Mouse (Mus musculus) CH12.LX (cell line): ENCODE results near the gene Zscan25. TPM values are rescaled to one million over a fixed set of nuclear protein-coding genes. Genes with fewer than 3 reads are reported as not detected.

ENCODE experiments used
- DNase-seq: peaks from one replicate; pipeline ENCODE4 v3.0.0-alpha.2; 2013; ENCODE audit errors: extremely low read depth
- H3K27ac ChIP-seq: 2 replicates; pipeline ENCODE4 v1.5.1; 2012; ENCODE audit warnings: low read depth, mild to moderate bottlenecking, control low read depth, moderate library complexity; ENCODE audit not compliant: insufficient read depth
- H3K27me3 ChIP-seq: replicated peaks from 2 replicates; pipeline ENCODE3; 2012; ENCODE audit warnings: inconsistent platforms
- H3K36me3 ChIP-seq, 2 experiments: replicated peaks in 1 of 2; 2 replicates each; pipeline versions ENCODE3 to v1.6.1; 2012; ENCODE audit warnings: inconsistent platforms in 1 of 2, low read length in 1 of 2, mild to moderate bottlenecking in 1 of 2, mixed read lengths in 1 of 2, moderate library complexity in 1 of 2; ENCODE audit not compliant: control insufficient read depth in 1 of 2, insufficient read depth in 1 of 2
- H3K4me1 ChIP-seq, 2 experiments: 2 replicates each; pipeline ENCODE4 v1.6.1; 2012; ENCODE audit warnings: inconsistent platforms in 1 of 2, moderate library complexity in 1 of 2; ENCODE audit not compliant: insufficient read depth in 2 of 2, control insufficient read depth in 1 of 2
- H3K4me2 ChIP-seq: 2 replicates; pipeline ENCODE4 v1.6.1; 2012; ENCODE audit warnings: low read depth, mild to moderate bottlenecking, control low read depth; ENCODE audit not compliant: poor library complexity, insufficient read depth, severe bottlenecking
- H3K4me3 ChIP-seq, 3 experiments: fragments of 150-350 bp in 1 of 3; sonication (generic) in 1 of 3; replicated peaks in 1 of 3; 2 replicates each; pipeline versions ENCODE3 to v1.5.1; 2011 to 2012; ENCODE audit warnings: low read depth in 2 of 3, low read length in 2 of 3, mild to moderate bottlenecking in 2 of 3, moderate library complexity in 2 of 3, control low read depth in 1 of 3, improper control_type of control experiment in 1 of 3, inconsistent platforms in 1 of 3, mixed read lengths in 1 of 3; ENCODE audit not compliant: poor library complexity in 1 of 3
- H3K79me2 ChIP-seq: replicated peaks from 2 replicates; pipeline ENCODE4 v1.6.1; 2012; ENCODE audit warnings: mild to moderate bottlenecking, moderate library complexity; ENCODE audit not compliant: control insufficient read depth, poor library complexity, insufficient read depth, severe bottlenecking; ENCODE audit errors: extremely low read depth
- H3K9ac ChIP-seq: 2 replicates; pipeline ENCODE4 v1.6.1; 2012; ENCODE audit warnings: low read depth, mild to moderate bottlenecking, control low read depth, moderate library complexity; ENCODE audit not compliant: insufficient read depth
- H3K9me3 ChIP-seq: replicated peaks from 2 replicates; pipeline ENCODE3; 2012; ENCODE audit warnings: low read length, inconsistent platforms, mixed read lengths
- BHLHE40 ChIP-seq: IDR thresholded peaks from 2 replicates; pipeline ENCODE4 v1.6.1; 2011; ENCODE audit warnings: mild to moderate bottlenecking, low read depth, low read length, improper control_type of control experiment
- CHD1 ChIP-seq: IDR thresholded peaks from 2 replicates; pipeline ENCODE4 v1.6.1; 2012; ENCODE audit warnings: low read depth, low read length, improper control_type of control experiment, inconsistent platforms
- CHD2 ChIP-seq: IDR thresholded peaks from 2 replicates; pipeline ENCODE4 v1.6.1; 2011; ENCODE audit warnings: low read length, improper control_type of control experiment
- CTCF ChIP-seq, 2 experiments: IDR thresholded peaks in 1 of 2; conservative IDR thresholded peaks in 1 of 2; 2 replicates each; pipeline ENCODE4 v1.5.1; 2011 to 2012; ENCODE audit warnings: low read depth in 2 of 2, low read length in 2 of 2, improper control_type of control experiment in 1 of 2, inconsistent platforms in 1 of 2, mild to moderate bottlenecking in 1 of 2, moderate library complexity in 1 of 2
- E2F4 ChIP-seq: IDR thresholded peaks from 2 replicates; pipeline ENCODE4 v1.6.1; 2011; ENCODE audit warnings: low read depth, low read length, improper control_type of control experiment; ENCODE audit not compliant: insufficient replicate concordance
- ELF1 ChIP-seq: IDR thresholded peaks from 2 replicates; pipeline ENCODE4 v1.6.1; 2014; ENCODE audit warnings: low read depth, mild to moderate bottlenecking, inconsistent platforms, low read length, improper control_type of control experiment
- EP300 ChIP-seq: IDR thresholded peaks from 2 replicates; pipeline ENCODE4 v1.6.1; 2011; ENCODE audit warnings: low read length, improper control_type of control experiment
- ETS1 ChIP-seq: conservative IDR thresholded peaks from 2 replicates; pipeline ENCODE4 v1.6.1; 2012; ENCODE audit warnings: low read depth, mild to moderate bottlenecking, inconsistent platforms, low read length, improper control_type of control experiment, moderate library complexity
- GABPA ChIP-seq: IDR thresholded peaks from 2 replicates; pipeline ENCODE4 v1.6.1; 2012; ENCODE audit warnings: low read depth, low read length, improper control_type of control experiment, inconsistent platforms; ENCODE audit not compliant: insufficient replicate concordance
- HCFC1 ChIP-seq: IDR thresholded peaks from 2 replicates; pipeline ENCODE4 v1.6.1; 2012; ENCODE audit warnings: low read depth, mild to moderate bottlenecking, inconsistent platforms, low read length, improper control_type of control experiment
- IRF4 ChIP-seq: IDR thresholded peaks from 2 replicates; pipeline ENCODE4 v1.6.1; 2014; ENCODE audit warnings: low read depth, mild to moderate bottlenecking, inconsistent platforms, low read length, improper control_type of control experiment
- JUN ChIP-seq: IDR thresholded peaks from 2 replicates; pipeline ENCODE4 v1.6.1; 2011; ENCODE audit warnings: low read depth, mild to moderate bottlenecking, low read length, improper control_type of control experiment, moderate library complexity; ENCODE audit not compliant: insufficient read depth
- JUND ChIP-seq: conservative IDR thresholded peaks from 2 replicates; pipeline ENCODE4 v1.6.1; 2011; ENCODE audit warnings: low read depth, low read length, improper control_type of control experiment
- KAT2A ChIP-seq: IDR thresholded peaks from 2 replicates; pipeline ENCODE4 v1.6.1; 2012; ENCODE audit warnings: low read length, improper control_type of control experiment, inconsistent platforms; ENCODE audit not compliant: insufficient replicate concordance
- MAFK ChIP-seq: IDR thresholded peaks from 2 replicates; pipeline ENCODE4 v1.6.1; 2011; ENCODE audit warnings: low read length, improper control_type of control experiment; ENCODE audit not compliant: insufficient replicate concordance
- MAX ChIP-seq: IDR thresholded peaks from 2 replicates; pipeline ENCODE4 v1.6.1; 2011; ENCODE audit warnings: low read length, improper control_type of control experiment
- MAZ ChIP-seq: IDR thresholded peaks from 2 replicates; pipeline ENCODE4 v1.6.1; 2012; ENCODE audit warnings: low read depth, mild to moderate bottlenecking, inconsistent platforms, low read length, improper control_type of control experiment, moderate library complexity
- MEF2A ChIP-seq: IDR thresholded peaks from 2 replicates; pipeline ENCODE4 v1.6.1; 2014; ENCODE audit warnings: low read depth, mild to moderate bottlenecking, inconsistent platforms, low read length, improper control_type of control experiment, borderline replicate concordance
- MXI1 ChIP-seq: IDR thresholded peaks from 2 replicates; pipeline ENCODE4 v1.6.1; 2011; ENCODE audit warnings: mild to moderate bottlenecking, low read depth, low read length, improper control_type of control experiment
- MYC ChIP-seq: IDR thresholded peaks from 2 replicates; pipeline ENCODE4 v1.6.1; 2011; ENCODE audit warnings: low read depth, mild to moderate bottlenecking, improper control_type of control experiment, low read length
- NELFE ChIP-seq: IDR thresholded peaks from 2 replicates; pipeline ENCODE4 v1.6.1; 2011; ENCODE audit warnings: low read depth, low read length, improper control_type of control experiment
- NRF1 ChIP-seq: IDR thresholded peaks from 2 replicates; pipeline ENCODE4 v1.6.1; 2014; ENCODE audit warnings: low read depth, mild to moderate bottlenecking, inconsistent platforms, low read length, improper control_type of control experiment, moderate library complexity
- PAX5 ChIP-seq: IDR thresholded peaks from 2 replicates; pipeline ENCODE4 v1.6.1; 2012; ENCODE audit warnings: low read length, inconsistent platforms, mixed read lengths
- POLR2A ChIP-seq: IDR thresholded peaks from 2 replicates; pipeline ENCODE4 v1.6.1; 2011; ENCODE audit warnings: low read depth, mild to moderate bottlenecking, improper control_type of control experiment, low read length
- POLR2AphosphoS2 ChIP-seq: IDR thresholded peaks from 2 replicates; pipeline ENCODE4 v1.6.1; 2011; ENCODE audit warnings: low read depth, low read length, improper control_type of control experiment
- RAD21 ChIP-seq: IDR thresholded peaks from 2 replicates; pipeline ENCODE4 v1.6.1; 2011; ENCODE audit warnings: low read depth, mild to moderate bottlenecking, low read length, improper control_type of control experiment, moderate library complexity
- RCOR1 ChIP-seq: conservative IDR thresholded peaks from 2 replicates; pipeline ENCODE4 v1.6.1; 2012; ENCODE audit warnings: low read depth, mild to moderate bottlenecking, inconsistent platforms, low read length, improper control_type of control experiment
- SIN3A ChIP-seq: IDR thresholded peaks from 2 replicates; pipeline ENCODE4 v1.6.1; 2012; ENCODE audit warnings: low read length, improper control_type of control experiment, inconsistent platforms
- SMC3 ChIP-seq: IDR thresholded peaks from 2 replicates; pipeline ENCODE4 v1.6.1; 2011; ENCODE audit warnings: low read depth, low read length, improper control_type of control experiment
- TBP ChIP-seq: conservative IDR thresholded peaks from 2 replicates; pipeline ENCODE4 v1.6.1; 2011; ENCODE audit warnings: low read depth, low read length, improper control_type of control experiment
- TCF12 ChIP-seq: IDR thresholded peaks from 2 replicates; pipeline ENCODE4 v1.6.1; 2014; ENCODE audit warnings: low read depth, mild to moderate bottlenecking, inconsistent platforms, low read length, improper control_type of control experiment
- UBTF ChIP-seq: IDR thresholded peaks from 2 replicates; pipeline ENCODE4 v1.6.1; 2012; ENCODE audit warnings: low read depth, mild to moderate bottlenecking, inconsistent platforms, low read length, improper control_type of control experiment, moderate library complexity
- USF1 ChIP-seq: IDR thresholded peaks from 2 replicates; pipeline ENCODE4 v1.6.1; 2014; ENCODE audit warnings: low read depth, mild to moderate bottlenecking, inconsistent platforms, low read length, improper control_type of control experiment
- USF2 ChIP-seq: conservative IDR thresholded peaks from 2 replicates; pipeline ENCODE4 v1.6.1; 2011; ENCODE audit warnings: low read depth, low read length, improper control_type of control experiment
- ZC3H11A ChIP-seq: IDR thresholded peaks from 2 replicates; pipeline ENCODE4 v1.6.1; 2012; ENCODE audit warnings: low read depth, mild to moderate bottlenecking, inconsistent platforms, low read length, improper control_type of control experiment
- ZKSCAN1 ChIP-seq: IDR thresholded peaks from 2 replicates; pipeline ENCODE4 v1.6.1; 2012; ENCODE audit warnings: low read depth, inconsistent platforms, low read length, improper control_type of control experiment, borderline replicate concordance
- ZMIZ1 ChIP-seq: IDR thresholded peaks from 2 replicates; pipeline ENCODE4 v1.6.1; 2012; ENCODE audit warnings: low read depth, mild to moderate bottlenecking, inconsistent platforms, low read length, improper control_type of control experiment
- ZNF384 ChIP-seq: IDR thresholded peaks from 2 replicates; pipeline ENCODE4 v1.6.1; 2012; ENCODE audit warnings: low read depth, low read length, improper control_type of control experiment, inconsistent platforms
- dilution Hi-C: fragments of 300-500 bp; cut with MboI; formaldehyde crosslinking; loops from 2 replicates; pipeline ENCODE4 v1.14.3; 2020; ENCODE audit warnings: low sequenced_read_pairs; ENCODE audit not compliant: extremely low pct_unique_long_range_greater_than_20kb, extremely low pct_ligation_motif_present
- in situ Hi-C: fragments of 300-500 bp; cut with MboI; formaldehyde crosslinking; loops from 3 replicates; pipeline ENCODE4 v1.14.3; 2019; ENCODE audit warnings: low sequenced_read_pairs, low pct_ligation_motif_present, low pct_unique_long_range_greater_than_20kb, mixed read lengths
- polyA plus RNA-seq: library from polyadenylated mRNA; unstranded; fragments of >175 nt; gene quantifications from 2 replicates; pipeline ENCODE4 v1.2.1, GENCODE M21; 2012; ENCODE audit warnings: low read depth; ENCODE audit not compliant: insufficient read length
- total RNA-seq, 2 experiments: library from RNA; depleted of rRNA; stranded (reverse); fragments of 300-350 nt in 1 of 2; fragments of >200 nt in 1 of 2; gene quantifications; 2 replicates each; pipeline ENCODE4 v1.2.3; 2012 to 2014

Zscan25 gene
- total RNA-seq (2012; rRNA removed) = 12.2 and 13.5 TPM in 2 replicates
- 9.8 and 11.8 TPM in 2 replicates for total RNA-seq (2014; rRNA removed)
- 19.5 and 20.1 TPM in 2 replicates for polyA plus RNA-seq

DNA sequence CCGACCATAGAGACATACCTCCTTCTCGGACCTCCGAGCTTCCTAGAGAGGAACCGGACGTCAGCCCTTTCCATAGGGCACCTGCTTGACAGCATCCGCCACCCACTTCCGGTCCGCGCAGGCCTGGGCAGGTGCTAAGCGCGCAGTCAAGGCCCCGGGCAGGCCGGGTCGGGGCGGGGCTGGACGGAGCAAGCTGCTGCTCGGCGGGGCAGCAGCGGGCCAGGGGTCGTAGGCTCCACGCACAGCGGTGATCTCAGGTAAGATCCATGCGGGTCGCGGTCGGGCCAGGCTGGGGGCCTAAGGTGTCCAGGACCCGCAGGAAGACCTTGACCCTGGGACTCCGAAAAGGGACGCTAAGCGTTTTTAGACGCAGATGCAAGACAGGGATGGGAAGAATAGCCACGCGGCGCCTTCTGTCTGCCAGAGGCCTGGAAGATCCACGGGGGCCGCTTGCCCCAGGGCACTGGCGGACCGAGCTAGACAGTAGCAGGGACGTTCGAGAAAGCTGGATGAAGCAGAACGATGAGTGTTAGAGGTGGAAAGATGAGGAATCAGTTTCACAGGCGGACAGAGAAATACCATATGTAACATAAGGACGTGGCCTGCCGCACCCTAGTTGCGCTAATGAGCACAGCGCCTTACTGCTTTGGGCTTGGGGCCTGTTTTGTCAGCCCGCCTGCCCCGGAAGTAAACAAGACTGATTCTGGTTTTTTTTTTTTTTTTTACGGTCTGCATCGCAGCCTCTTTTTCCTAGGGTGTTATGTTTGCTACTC lies at the start of gene Zscan25:
Gene Zscan25 (plus strand): TSS at position 130 of the 773 bp plus-strand sequence.
- peak; percentile 97 for DNase-seq
- H3K9me3 ChIP-seq = no peaks in the 10 kb centered on the region
- H3K27ac ChIP-seq = peak within 1 kb of the TSS; percentile 91
- H3K9ac ChIP-seq = peak within 1 kb of the TSS; percentile 99
- TF ChIP-seq ZMIZ1 (peak; percentile 83; the same call in 1 of the 2 replicates), KAT2A (peak; percentile 91; the same call in 1 of the 2 replicates), E2F4 (no peak), MAZ (0 out of 2 replicates have a peak, but pooled peaks have one; percentile 25), RCOR1 (no peak), USF2 (no peak), HCFC1 (peak; percentile 93), TCF12 (peak; percentile 91), SIN3A (peak; percentile 18), CHD1 (0 out of 2 replicates have a peak, but pooled peaks have one; percentile 55), JUND (no peak), ELF1 (peak; percentile 90), RAD21 (no peak), MAX (peak; percentile 62), CTCF (conservative IDR thresholded peaks at IDR 0.05 in 1 of 2, IDR thresholded peaks at IDR 0.05 in 1 of 2; ENCODE audit: low read depth in 2 of 2, low read length in 2 of 2) (no peak), ZKSCAN1 (no peak), GABPA (peak; percentile 75), PAX5 (no peak), MEF2A (peak; percentile 35; the same call in 1 of the 2 replicates), SMC3 (no peak), ZC3H11A (no peak), CHD2 (peak; percentile 5; the same call in 1 of the 2 replicates), IRF4 (0 out of 2 replicates have a peak, but pooled peaks have one; percentile 29), MXI1 (peak; percentile 69), POLR2A (peak; percentile 92), NELFE (peak; percentile 80), EP300 (no peak), NRF1 (peak; percentile 68), ETS1 (no peak; the same call in 1 of the 2 replicates), UBTF (peak; percentile 36; the same call in 1 of the 2 replicates), MYC (peak; percentile 48), USF1 (no peak), BHLHE40 (peak; percentile 70), ZNF384 (peak; percentile 98), TBP (peak; percentile 59), POLR2AphosphoS2 (peak; percentile 37; the same call in 1 of the 2 replicates), JUN (no peak), MAFK (no peak)
- TF ChIP-seq, all 38 proteins: peak for 23
- peaks cover 20 to 39% of the 10 kb centered on the region in 2 experiments for H3K36me3 ChIP-seq
- H3K27me3 ChIP-seq = no peaks in the 10 kb centered on the region
- in situ Hi-C loops = no loop called here
- dilution Hi-C loops = no loop called here
- H3K79me2 ChIP-seq = peaks cover 29% of the 10 kb centered on the region
- H3K4me2 ChIP-seq = peak within 1 kb of the TSS; percentile 100
- H3K4me1 ChIP-seq = peaks cover 0 to 17% of the 10 kb centered on the region in 2 experiments; a peak in 2 of 4 replicates
- peak within 1 kb of the TSS; percentile 89 to 94 (median 94) for H3K4me3 ChIP-seq
